Mouse (Mus musculus) midbrain, postnatal 0 days (tissue): ENCODE measurements around the gene Ran. TPM values are rescaled to one million over a fixed set of nuclear protein-coding genes. Genes with fewer than 3 reads are reported as not detected.

ENCODE experiments used
- ATAC-seq: fragments of 200-750 bp; cut with Nextera tagmentation; 2 replicates; pipeline ENCODE4 v1.8.0; 2017; ENCODE audit warnings: moderate number of reproducible peaks, mild to moderate bottlenecking, moderate TSS enrichment, moderate library complexity; ENCODE audit not compliant: low FRiP score
- DNase-seq: peaks from one replicate; pipeline ENCODE4 v3.0.0-alpha.2; 2015; ENCODE audit warnings: low spot score
- H3K27ac ChIP-seq: fragments of 300-500 bp; sonication (generic); 2 replicates; pipeline ENCODE4 v1.5.1; 2014; ENCODE audit warnings: low read depth, mild to moderate bottlenecking, low read length, mixed read lengths
- H3K27me3 ChIP-seq: fragments of 300-500 bp; sonication (generic); 2 replicates; pipeline ENCODE4 v1.6.1; 2014; ENCODE audit warnings: low read length, control low read depth, mixed read lengths; ENCODE audit not compliant: insufficient read depth
- H3K36me3 ChIP-seq: fragments of 300-500 bp; sonication (generic); 2 replicates; pipeline ENCODE4 v1.6.1; 2014; ENCODE audit warnings: low read length, control low read depth, mixed read lengths; ENCODE audit not compliant: insufficient read depth
- H3K4me1 ChIP-seq: fragments of 300-500 bp; sonication (generic); 2 replicates; pipeline ENCODE4 v1.6.1; 2014; ENCODE audit warnings: mild to moderate bottlenecking, control low read depth, antibody characterized with exemption, low read length, mixed read lengths; ENCODE audit not compliant: insufficient read depth
- H3K4me2 ChIP-seq: fragments of 300-500 bp; sonication (generic); 2 replicates; pipeline ENCODE4 v1.6.1; 2014; ENCODE audit warnings: low read depth, mild to moderate bottlenecking, low read length, mixed read lengths; ENCODE audit not compliant: poor library complexity, severe bottlenecking
- H3K4me3 ChIP-seq: fragments of 300-500 bp; sonication (generic); 2 replicates; pipeline ENCODE4 v1.5.1; 2014; ENCODE audit warnings: low read depth, mild to moderate bottlenecking, low read length, moderate library complexity
- H3K9ac ChIP-seq: fragments of 300-500 bp; sonication (generic); replicated peaks from 2 replicates; pipeline ENCODE4 v1.6.1; 2014; ENCODE audit warnings: mild to moderate bottlenecking, low read length, moderate library complexity, mixed read lengths; ENCODE audit not compliant: poor library complexity, severe bottlenecking
- H3K9me3 ChIP-seq: fragments of 300-500 bp; sonication (generic); 2 replicates; pipeline ENCODE4 v1.6.1; 2016; ENCODE audit warnings: low read length, control low read depth
- CTCF ChIP-seq: IDR thresholded peaks from 2 replicates; pipeline ENCODE4 v1.5.1; 2016; ENCODE audit warnings: antibody characterized with exemption, mild to moderate bottlenecking
- WGBS: fragments of 180-500 bp; shearing (Covaris S2); extraction: QIAGEN DNeasy Blood & Tissue Kit; methylation state at CpG from one replicate; pipeline ENCODE4 v1.1.7; 2014; 5-methylcytosine and 5-hydroxymethylcytosine counted together
- polyA plus RNA-seq: library from polyadenylated mRNA; unstranded; fragments of >200 nt; fragmentation: Nextera tagmentation; extraction: Ambion mirVana; gene quantifications from 2 replicates; pipeline ENCODE4 v1.2.1, GENCODE M21; 2015
- total RNA-seq: library from RNA; depleted of rRNA; stranded (reverse); fragments of >200 nt; gene quantifications from 2 replicates; pipeline ENCODE4 v1.2.3, GENCODE M21; 2014

Gene Ran
- total and polyA plus RNA-seq, 2 experiments from 2014 or later: 183 to 295 TPM

GRCm38 (mm10) chr5:129063037-129063791, 43.3 kb downstream of the Ran start:
- WGBS: 11% methylated on average over 21 of the region's 21 CpGs
- Histone ChIP-seq H3K9me3 (no peaks in the 10 kb centered on the region), H3K9ac (no peak overlapping the region), H3K27me3 (peaks cover 2% of the 10 kb centered on the region; the same call in 1 of the 2 replicates), H3K4me1 (peaks cover 4% of the 10 kb centered on the region; the same call in 1 of the 2 replicates), H3K4me2 (peak overlapping the region; percentile 54), H3K27ac (no peak overlapping the region), H3K4me3 (peak overlapping the region; percentile 27), H3K36me3 (no peaks in the 10 kb centered on the region)
- DNase-seq (peak; percentile 87), ATAC-seq (peak; percentile 38; the same call in 1 of the 2 replicates)
- peak; percentile 90 for TF ChIP-seq CTCF

GRCm38 (mm10) chr5:129063792-129064087, 43.9 kb downstream of the Ran start:
- H3K27ac ChIP-seq: no peak overlapping the region
- TF ChIP-seq CTCF: no peak
- H3K4me2 ChIP-seq: peak overlapping the region; percentile 54
- no peak overlapping the region for H3K9ac ChIP-seq
- no peaks in the 10 kb centered on the region for H3K36me3 ChIP-seq
- WGBS: 58% methylated on average over 8 of the region's 8 CpGs
- peaks cover 4% of the 10 kb centered on the region; the same call in 1 of the 2 replicates for H3K4me1 ChIP-seq
- H3K27me3 ChIP-seq: peaks cover 2% of the 10 kb centered on the region; the same call in 1 of the 2 replicates
- peak overlapping the region; percentile 27 for H3K4me3 ChIP-seq
- DNase-seq: no peak
- no peak for ATAC-seq
- H3K9me3 ChIP-seq: no peaks in the 10 kb centered on the region

GRCm38 (mm10) chr5:129064186-129064585, 44.3 kb downstream of the Ran start:
- no peak for ATAC-seq
- no peak for TF ChIP-seq CTCF
- Histone ChIP-seq H3K27me3 (peaks cover 2% of the 10 kb centered on the region; the same call in 1 of the 2 replicates), H3K9ac (no peak overlapping the region), H3K27ac (no peak overlapping the region), H3K4me1 (peaks cover 4% of the 10 kb centered on the region; the same call in 1 of the 2 replicates), H3K4me2 (no peak overlapping the region), H3K36me3 (no peaks in the 10 kb centered on the region), H3K4me3 (no peak overlapping the region), H3K9me3 (no peaks in the 10 kb centered on the region)
- DNase-seq: no peak
- WGBS: 74% methylated on average over 11 of the region's 11 CpGs

GRCm38 (mm10) chr5:129065301-129065700, 45.4 kb downstream of the Ran start:
- DNase-seq: no peak
- Histone ChIP-seq H3K36me3 (no peaks in the 10 kb centered on the region), H3K9me3 (no peaks in the 10 kb centered on the region), H3K27me3 (peaks cover 2% of the 10 kb centered on the region; the same call in 1 of the 2 replicates), H3K9ac (no peak overlapping the region), H3K4me2 (no peak overlapping the region), H3K27ac (no peak overlapping the region), H3K4me1 (peaks cover 4% of the 10 kb centered on the region; the same call in 1 of the 2 replicates), H3K4me3 (no peak overlapping the region)
- no peak for ATAC-seq
- no peak for TF ChIP-seq CTCF
- 75% methylated on average over 12 of the region's 12 CpGs for WGBS

GRCm38 (mm10) chr5:129065946-129066345, 46.1 kb downstream of the Ran start:
- ATAC-seq: no peak
- 82% methylated on average over 9 of the region's 9 CpGs for WGBS
- peaks cover 4% of the 10 kb centered on the region; the same call in 1 of the 2 replicates for H3K4me1 ChIP-seq
- no peak for TF ChIP-seq CTCF
- no peak overlapping the region for H3K27ac ChIP-seq
- H3K27me3 ChIP-seq: peaks cover 1% of the 10 kb centered on the region; the same call in 1 of the 2 replicates
- no peaks in the 10 kb centered on the region for H3K9me3 ChIP-seq
- no peaks in the 10 kb centered on the region for H3K36me3 ChIP-seq
- no peak for DNase-seq
- no peak overlapping the region for H3K9ac ChIP-seq
- H3K4me2 ChIP-seq: no peak overlapping the region
- no peak overlapping the region for H3K4me3 ChIP-seq

- Histone ChIP-seq H3K9ac (no peak overlapping the region), H3K9me3 (no peaks in the 10 kb centered on the region), H3K27me3 (no peaks in the 10 kb centered on the region; the same call in 1 of the 2 replicates), H3K27ac (no peak overlapping the region), H3K36me3 (no peaks in the 10 kb centered on the region), H3K4me3 (no peak overlapping the region), H3K4me1 (peaks cover 4% of the 10 kb centered on the region; the same call in 1 of the 2 replicates), H3K4me2 (no peak overlapping the region)
- no peak for TF ChIP-seq CTCF
- 92% methylated on average over 8 of the region's 8 CpGs for WGBS
- DNase-seq (no peak), ATAC-seq (no peak)
These were observed 46.8 kb downstream of the Ran start for GRCm38 (mm10) chr5:129066541-129067230.
